Mouse (Mus musculus) liver, adult 2 months (tissue): ENCODE measurements around the gene Exosc9. TPM values are rescaled to one million over a fixed set of nuclear protein-coding genes. Genes with fewer than 3 reads are reported as not detected.

ENCODE experiments used
- DNase-seq: peaks from one replicate; pipeline ENCODE4 v3.0.0-alpha.2; 2011; ENCODE audit warnings: low read depth, low spot score; ENCODE audit errors: extremely low read depth
- H3K27ac ChIP-seq: fragments of 200-500 bp; replicated peaks from 2 replicates; pipeline ENCODE4 v1.5.1; 2012; ENCODE audit warnings: low read depth, mild to moderate bottlenecking, control low read depth, inconsistent platforms, low read length; ENCODE audit not compliant: insufficient read depth
- H3K27me3 ChIP-seq: fragments of 200-500 bp; 2 replicates; pipeline ENCODE4 v1.6.1; 2012; ENCODE audit warnings: mild to moderate bottlenecking, moderate library complexity, low read length, inconsistent platforms; ENCODE audit not compliant: control insufficient read depth, insufficient read depth
- H3K36me3 ChIP-seq: fragments of 200-500 bp; 2 replicates; pipeline ENCODE4 v1.6.1; 2012; ENCODE audit warnings: low read length, inconsistent platforms; ENCODE audit not compliant: control insufficient read depth, insufficient read depth
- H3K4me1 ChIP-seq: fragments of 200-500 bp; 2 replicates; pipeline ENCODE4 v1.6.1; 2011; ENCODE audit warnings: low read length; ENCODE audit not compliant: control insufficient read depth, insufficient read depth
- H3K4me3 ChIP-seq: fragments of 200-500 bp; 2 replicates; pipeline ENCODE4 v1.5.1; 2011; ENCODE audit warnings: low read depth, mild to moderate bottlenecking, control low read depth, low read length, moderate library complexity; ENCODE audit not compliant: insufficient read depth
- H3K79me2 ChIP-seq: fragments of 200-500 bp; 2 replicates; pipeline ENCODE4 v1.6.1; 2012; ENCODE audit warnings: inconsistent platforms, mild to moderate bottlenecking, low read length, moderate library complexity; ENCODE audit not compliant: control insufficient read depth, insufficient read depth
- H3K9ac ChIP-seq: fragments of 200-500 bp; 2 replicates; pipeline ENCODE4 v1.6.1; 2012; ENCODE audit warnings: low read depth, mild to moderate bottlenecking, control low read depth, inconsistent platforms, low read length
- CTCF ChIP-seq: fragments of 200-500 bp; IDR thresholded peaks from 2 replicates; pipeline ENCODE4 v1.5.1; 2011; ENCODE audit warnings: low read depth, low read length, control low read depth
- POLR2A ChIP-seq: fragments of 200-500 bp; IDR thresholded peaks from 2 replicates; pipeline ENCODE4 v1.6.1; 2011; ENCODE audit warnings: low read length, control low read depth; ENCODE audit not compliant: insufficient read depth; ENCODE audit errors: extremely low read depth
- WGBS: fragments of 180-500 bp; shearing (Covaris S2); methylation state at CpG from one replicate; pipeline ENCODE4 v1.1.7; 2018; 5-methylcytosine and 5-hydroxymethylcytosine counted together
- polyA plus RNA-seq: library from polyadenylated mRNA; depleted of rRNA; stranded (reverse); fragments of >200 nt; gene quantifications from 2 replicates; pipeline ENCODE4 v1.2.3, GENCODE M21; 2012
- total RNA-seq: library from RNA; depleted of rRNA; stranded (reverse); fragments of >200 nt; gene quantifications from 2 replicates; pipeline ENCODE4 v1.2.3, GENCODE M21; 2014

The Exosc9 gene
- total and polyA plus RNA-seq, 2 experiments = 6.3 to 15.6 TPM

DNA sequence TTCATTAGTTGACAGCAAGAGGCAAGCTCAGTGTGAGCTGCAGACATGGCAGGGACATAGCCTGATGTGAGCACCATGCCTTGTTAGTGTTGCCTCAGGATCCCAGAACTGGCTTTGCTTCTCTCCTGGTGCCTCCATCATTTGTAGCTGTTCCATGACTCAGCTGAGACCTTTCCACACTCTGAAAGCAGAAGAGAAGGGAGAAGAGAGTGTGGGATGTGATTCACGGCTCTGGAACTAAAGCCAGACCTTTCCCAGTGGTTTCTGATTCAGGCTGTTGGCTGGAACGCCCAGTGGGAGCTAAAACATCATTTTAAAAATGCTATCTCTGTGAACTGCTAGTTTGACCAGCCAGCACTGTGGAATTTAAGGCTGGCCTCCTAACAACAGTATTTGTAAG, 11.7 kb upstream of the Exosc9 start:
- DNase-seq = no peak
- no peaks in the 10 kb centered on the region for H3K4me1 ChIP-seq
- H3K9ac ChIP-seq = no peak overlapping the region
- 55% methylated on average over 2 of the region's 2 CpGs for WGBS
- no peaks in the 10 kb centered on the region for H3K36me3 ChIP-seq
- no peaks in the 10 kb centered on the region for H3K79me2 ChIP-seq
- no peak for TF ChIP-seq CTCF
- no peak for TF ChIP-seq POLR2A
- H3K4me3 ChIP-seq = no peak overlapping the region
- no peak overlapping the region for H3K27ac ChIP-seq
- H3K27me3 ChIP-seq = no peaks in the 10 kb centered on the region

DNA sequence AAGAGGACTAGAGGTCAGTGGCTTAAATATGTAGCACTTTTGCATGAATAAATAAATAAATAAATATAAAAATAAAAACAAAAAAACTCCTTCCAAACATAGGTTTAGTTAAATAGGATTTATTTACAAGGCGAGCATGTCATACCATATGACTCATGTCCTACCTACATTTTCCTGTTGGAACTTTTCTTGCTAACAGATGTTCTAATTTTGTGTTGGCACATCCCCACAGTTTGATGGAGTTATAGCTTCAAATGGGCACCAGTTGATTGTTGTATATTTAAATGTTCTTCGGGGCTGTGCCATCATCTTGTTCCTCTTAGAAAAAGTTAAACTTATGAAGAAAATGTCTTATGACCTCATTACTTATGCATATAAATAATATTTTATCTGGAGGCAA, 11.0 kb upstream of the Exosc9 start:
- Histone ChIP-seq H3K4me3 (no peak overlapping the region), H3K79me2 (no peaks in the 10 kb centered on the region), H3K9ac (no peak overlapping the region), H3K4me1 (no peaks in the 10 kb centered on the region), H3K36me3 (no peaks in the 10 kb centered on the region), H3K27me3 (no peaks in the 10 kb centered on the region), H3K27ac (no peak overlapping the region)
- no peak for DNase-seq
- TF ChIP-seq POLR2A (no peak), CTCF (no peak)
- 95% methylated on average over 2 of the region's 2 CpGs for WGBS

DNA sequence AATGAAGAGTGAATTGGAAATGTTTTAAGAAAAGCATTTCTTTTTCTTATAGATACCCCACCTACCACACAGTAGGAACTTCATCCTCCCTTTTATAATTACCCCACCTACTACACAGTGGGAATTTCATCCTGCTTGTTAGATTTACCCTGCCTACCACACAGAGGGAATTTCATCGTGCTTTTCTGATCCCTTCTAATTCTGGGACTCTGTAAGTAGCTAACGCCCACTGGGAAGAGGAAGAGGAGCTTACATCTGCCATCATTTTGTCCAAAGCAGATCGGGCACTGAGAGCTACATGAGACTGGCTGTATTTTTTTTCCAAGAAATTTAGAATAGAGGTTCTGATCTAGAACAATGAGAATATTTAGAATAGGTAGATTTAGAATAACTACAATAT, 7.4 kb upstream of the Exosc9 start:
- Histone ChIP-seq H3K4me3 (no peak overlapping the region), H3K79me2 (no peaks in the 10 kb centered on the region), H3K36me3 (no peaks in the 10 kb centered on the region), H3K27me3 (no peaks in the 10 kb centered on the region), H3K9ac (no peak overlapping the region), H3K27ac (no peak overlapping the region), H3K4me1 (no peaks in the 10 kb centered on the region)
- 79% methylated on average over 3 of the region's 3 CpGs for WGBS
- TF ChIP-seq POLR2A (no peak), CTCF (no peak)
- no peak for DNase-seq

DNA sequence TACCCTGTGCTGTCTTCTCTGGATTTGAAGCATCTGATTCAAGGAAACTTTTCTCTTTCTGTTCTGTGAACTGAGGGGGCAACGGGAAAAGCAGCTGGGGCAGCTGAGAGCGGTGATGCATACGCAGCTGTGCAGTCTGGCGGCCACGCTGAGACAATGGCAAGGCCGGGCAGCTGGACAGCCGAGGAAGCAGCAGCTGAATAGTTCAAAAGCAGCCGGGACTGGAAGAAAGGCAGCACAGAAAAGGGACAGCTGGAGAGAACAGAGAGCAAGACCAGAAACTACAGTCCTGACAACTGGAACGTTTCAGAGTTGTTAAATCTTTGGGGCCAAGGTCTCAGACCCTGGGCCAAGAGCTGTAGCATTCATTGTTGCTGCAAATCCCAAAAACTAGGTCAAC, 1.1 kb upstream of the Exosc9 start:
- H3K27me3 ChIP-seq = no peaks in the 10 kb centered on the region
- TF ChIP-seq CTCF = no peak
- TF ChIP-seq POLR2A = no peak
- no peak for DNase-seq
- no peak overlapping the region for H3K4me3 ChIP-seq
- H3K4me1 ChIP-seq = peaks cover 2% of the 10 kb centered on the region; the same call in 1 of the 2 replicates
- 59% methylated on average over 9 of the region's 9 CpGs for WGBS
- H3K36me3 ChIP-seq = peaks cover 19% of the 10 kb centered on the region
- no peak overlapping the region for H3K9ac ChIP-seq
- H3K27ac ChIP-seq = no peak overlapping the region
- H3K79me2 ChIP-seq = no peaks in the 10 kb centered on the region

DNA sequence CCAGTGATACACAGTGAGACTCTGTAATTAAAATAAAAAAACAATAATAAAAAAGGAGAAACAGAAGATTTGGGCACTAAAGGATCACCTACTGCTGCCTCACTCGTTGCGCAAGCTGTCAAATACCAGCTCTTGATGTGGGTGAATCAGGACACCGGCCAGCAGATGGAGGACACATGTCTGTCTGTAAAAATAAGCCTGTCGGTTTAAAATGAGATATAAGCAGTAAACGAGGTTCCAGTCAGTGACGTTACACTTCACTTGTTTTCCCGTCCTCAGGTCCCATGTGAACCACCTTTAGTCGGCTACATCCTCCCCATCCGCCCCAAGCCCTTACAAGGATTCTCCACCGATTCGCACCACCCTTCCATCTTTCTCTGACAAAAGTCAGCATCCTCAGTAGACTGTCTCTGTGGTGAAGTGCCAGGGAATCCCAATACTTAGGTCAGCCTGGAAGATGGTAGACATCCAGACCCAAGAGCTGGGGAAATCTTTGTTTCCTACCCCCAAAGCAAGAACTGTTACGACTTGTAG, 488 bp upstream of the Exosc9 start:
- peaks cover 2% of the 10 kb centered on the region; the same call in 1 of the 2 replicates for H3K4me1 ChIP-seq
- H3K27ac ChIP-seq = no peak overlapping the region
- H3K4me3 ChIP-seq = peak overlapping the region; percentile 92
- peaks cover 23% of the 10 kb centered on the region for H3K36me3 ChIP-seq
- no peak for TF ChIP-seq CTCF
- TF ChIP-seq POLR2A = no peak
- no peaks in the 10 kb centered on the region for H3K79me2 ChIP-seq
- no peaks in the 10 kb centered on the region for H3K27me3 ChIP-seq
- DNase-seq = peak; percentile 60
- 0 out of 2 replicates have a peak overlapping the region, but pooled peaks have one; percentile 9 for H3K9ac ChIP-seq
- 9% methylated on average over 12 of the region's 12 CpGs for WGBS

DNA sequence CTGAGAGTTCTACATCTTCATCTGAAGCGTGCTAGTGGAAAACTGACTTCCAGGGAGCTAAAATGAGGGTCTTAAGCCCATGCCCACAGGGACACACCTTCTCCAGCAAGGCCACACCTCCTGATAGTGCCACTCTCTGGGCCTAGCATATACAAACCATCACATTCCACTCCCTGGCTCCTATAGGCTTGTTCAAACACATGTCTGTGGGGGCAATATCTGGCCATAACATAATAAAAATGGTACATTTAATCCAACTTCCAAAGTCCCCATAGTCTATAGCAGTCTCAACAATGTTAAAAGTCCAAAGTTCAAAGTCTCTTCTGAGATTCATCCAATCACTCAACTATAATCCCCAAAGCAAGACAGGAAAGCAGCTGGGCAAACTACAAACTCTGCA, 5.2 kb downstream of the Exosc9 start:
- no peak for DNase-seq
- no peak for TF ChIP-seq CTCF
- TF ChIP-seq POLR2A = no peak
- H3K79me2 ChIP-seq = no peaks in the 10 kb centered on the region
- no peaks in the 10 kb centered on the region for H3K4me1 ChIP-seq
- H3K9ac ChIP-seq = no peak overlapping the region
- H3K27ac ChIP-seq = no peak overlapping the region
- 97% methylated on average over 1 of the region's 1 CpGs for WGBS
- no peaks in the 10 kb centered on the region for H3K27me3 ChIP-seq
- peaks cover 46% of the 10 kb centered on the region for H3K36me3 ChIP-seq
- H3K4me3 ChIP-seq = no peak overlapping the region
